21 mouse cellular contexts compared by ENCODE assay signal in the genomic region with DNA sequence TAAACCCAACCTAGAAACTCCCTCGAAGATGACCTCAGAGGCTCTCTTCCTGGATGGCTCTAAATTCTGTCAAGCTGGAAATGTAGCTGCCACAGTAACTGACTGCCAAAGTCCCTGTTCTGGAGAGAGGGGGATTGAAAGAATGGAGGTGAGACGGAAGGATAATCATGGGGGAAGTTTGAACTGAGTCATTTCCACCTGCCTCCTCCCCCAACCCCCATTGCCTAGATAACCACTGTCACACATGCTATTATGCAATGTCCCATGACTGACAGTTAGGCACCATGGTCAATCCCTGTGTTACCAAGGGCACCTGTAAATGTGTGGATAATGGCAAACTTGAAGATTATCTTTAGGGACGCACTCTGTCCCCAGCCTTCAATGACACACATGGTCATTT.
"Had no signal": no experiment of that assay in that cellular context is flagged by ENCODE, and none has a peak within 500 bp of the region (broad histone marks: within the 10 kb centered on the region; RNA-seq: fewer than 3 reads in every experiment).

No protein-coding gene starts in this region.

- H3K27me3 ChIP-seq: liver, embryonic 15.5 days; lung, embryonic 15.5 days; midbrain, embryonic 12.5 days had no signal

- H3K4me3 ChIP-seq: liver, embryonic 15.5 days; lung, embryonic 15.5 days; midbrain, embryonic 10.5 days; midbrain, embryonic 12.5 days; neural tube, embryonic 12.5 days; stomach, embryonic 15.5 days had no signal

- H3K36me3 ChIP-seq: liver, embryonic 15.5 days; lung, embryonic 15.5 days; midbrain, embryonic 10.5 days; midbrain, embryonic 12.5 days; neural tube, embryonic 12.5 days; stomach, embryonic 15.5 days had no signal

- H3K9ac ChIP-seq: liver, embryonic 15.5 days; liver, postnatal 0 days; lung, embryonic 15.5 days; midbrain, embryonic 12.5 days; neural tube, embryonic 12.5 days; stomach, embryonic 15.5 days had no signal

- H3K4me1 ChIP-seq: midbrain, embryonic 12.5 days; neural tube, embryonic 12.5 days; stomach, embryonic 15.5 days had no signal

- H3K4me2 ChIP-seq: liver, embryonic 15.5 days; lung, embryonic 15.5 days; midbrain, embryonic 12.5 days; neural tube, embryonic 12.5 days; stomach, embryonic 15.5 days had no signal

- H3K27ac ChIP-seq: liver, embryonic 15.5 days; lung, embryonic 15.5 days; macrophage; midbrain, embryonic 10.5 days; midbrain, embryonic 12.5 days; neural tube, embryonic 12.5 days; stomach, embryonic 15.5 days; stomach, postnatal 0 days had no signal

- ATAC-seq: liver, postnatal 0 days; lung, postnatal 0 days had no signal

- DNase-seq: liver, postnatal 0 days; lung, adult 2 months; lung, postnatal 14 days; lung, postnatal 36 days; midbrain, embryonic 14.5 days; retina, postnatal 1 day; right cerebral cortex, adult 18-20 months; right cerebral cortex, postnatal 25 days; right cerebral cortex, postnatal 4 days; thymus, adult 2 months; thymus, postnatal 25 days; thymus, postnatal 4 days had no signal

- H3K9me3 ChIP-seq: liver, embryonic 15.5 days; lung, embryonic 15.5 days; midbrain, embryonic 10.5 days; midbrain, embryonic 12.5 days; neural tube, embryonic 12.5 days; stomach, embryonic 15.5 days had no signal
